Mouse (Mus musculus): ENCODE measurements around the gene Galnt3.

Gene Galnt3

GRCm38 (mm10) chr2:66124591-66125271, at the start of gene Galnt3:
Gene Galnt3, minus strand, starts transcription at chr2:66124994.
- DNase-seq, result peak; percentile 79

- DNase-seq, result no peak
Measured at GRCm38 (mm10) chr2:66173134-66173533, 48.3 kb upstream of the Galnt3 start.

GRCm38 (mm10) chr2:66171643-66172042, 46.8 kb upstream of the Galnt3 start:
- DNase-seq, result no peak

GRCm38 (mm10) chr2:66170721-66171120, 45.9 kb upstream of the Galnt3 start:
- no peak for DNase-seq

- no peak for DNase-seq
Measured at GRCm38 (mm10) chr2:66165025-66165424, 40.2 kb upstream of the Galnt3 start.

GRCm38 (mm10) chr2:66158140-66158915, 33.5 kb upstream of the Galnt3 start:
- no peak for DNase-seq

- no peak for DNase-seq
Measured at GRCm38 (mm10) chr2:66151436-66151835, 26.6 kb upstream of the Galnt3 start.

- DNase-seq, result peak; percentile 53
Measured at GRCm38 (mm10) chr2:66150531-66150930, 25.7 kb upstream of the Galnt3 start.

- DNase-seq, result no peak
Measured at GRCm38 (mm10) chr2:66148654-66149230, 23.9 kb upstream of the Galnt3 start.

GRCm38 (mm10) chr2:66146473-66146872, 21.7 kb upstream of the Galnt3 start:
- peak; percentile 79 for DNase-seq

GRCm38 (mm10) chr2:66144770-66145169, 20.0 kb upstream of the Galnt3 start:
- DNase-seq, result peak; percentile 24

- DNase-seq, result no peak
Measured at GRCm38 (mm10) chr2:66143284-66143683, 18.5 kb upstream of the Galnt3 start.

GRCm38 (mm10) chr2:66142711-66143110, 17.9 kb upstream of the Galnt3 start:
- no peak for DNase-seq

- no peak for DNase-seq
Measured at GRCm38 (mm10) chr2:66142268-66142667, 17.5 kb upstream of the Galnt3 start.

- DNase-seq, result no peak
Measured at GRCm38 (mm10) chr2:66140246-66140645, 15.5 kb upstream of the Galnt3 start.

- DNase-seq, result no peak
Measured at GRCm38 (mm10) chr2:66131862-66132544, 7.2 kb upstream of the Galnt3 start.

- no peak for DNase-seq
Measured at GRCm38 (mm10) chr2:66128941-66129340, 4.1 kb upstream of the Galnt3 start.

- no peak for DNase-seq
Measured at GRCm38 (mm10) chr2:66127541-66127940, 2.7 kb upstream of the Galnt3 start.

- no peak for DNase-seq
Measured at GRCm38 (mm10) chr2:66126936-66127335, 2.1 kb upstream of the Galnt3 start.

GRCm38 (mm10) chr2:66123756-66124589, 821 bp downstream of the Galnt3 start:
- peak; percentile 39 for DNase-seq

- DNase-seq, result peak; percentile 55
Measured at GRCm38 (mm10) chr2:66117686-66118085, 7.1 kb downstream of the Galnt3 start.

- DNase-seq, result no peak
Measured at GRCm38 (mm10) chr2:66107864-66108514, 16.8 kb downstream of the Galnt3 start.

Data from kidney, postnatal 10 days (tissue).